Mouse (Mus musculus) erythroblast, embryonic 14.5 days (primary cell): Measurements from ENCODE around the gene Hmgcl. TPM values are rescaled to one million over a fixed set of nuclear protein-coding genes. Genes with fewer than 3 reads are reported as not detected.

Source experiments
- H3K27me3 ChIP-seq: 2 replicates; pipeline ENCODE4 v1.6.1; 2012; ENCODE audit warnings: inconsistent platforms; ENCODE audit not compliant: control insufficient read depth
- H3K36me3 ChIP-seq: 2 replicates; pipeline ENCODE4 v1.6.1; 2012; ENCODE audit warnings: mild to moderate bottlenecking, inconsistent platforms; ENCODE audit not compliant: control insufficient read depth
- H3K4me1 ChIP-seq: 2 replicates; pipeline ENCODE4 v1.6.1; 2012; ENCODE audit warnings: inconsistent platforms; ENCODE audit not compliant: control insufficient read depth
- H3K4me3 ChIP-seq: replicated peaks from 2 replicates; pipeline ENCODE3; 2012; ENCODE audit warnings: moderate library complexity, mild to moderate bottlenecking, inconsistent platforms
- H3K9me3 ChIP-seq: 2 replicates; pipeline ENCODE4 v1.6.1; 2012; ENCODE audit warnings: low read length, inconsistent platforms, mixed read lengths; ENCODE audit not compliant: control insufficient read depth
- GATA1 ChIP-seq: IDR thresholded peaks from 2 replicates; pipeline ENCODE4 v1.6.1; 2012; ENCODE audit warnings: low read length, inconsistent platforms, mixed read lengths
- TAL1 ChIP-seq: IDR thresholded peaks from 3 replicates; pipeline ENCODE4 v1.6.1; 2012; ENCODE audit warnings: low read length, inconsistent platforms, mixed read lengths
- polyA plus RNA-seq: library from polyadenylated mRNA; stranded (reverse); fragments of >175 nt; gene quantifications from 2 replicates; pipeline ENCODE4 v1.2.3, GENCODE M21; 2012

Gene Hmgcl
- polyA plus RNA-seq, 1 experiment: 4.9 TPM

GRCm38 (mm10) chr4:135912164-135912563, 34.1 kb upstream of the Hmgcl start:
- Histone ChIP-seq H3K4me3 (no peak overlapping the region), H3K4me1 (peaks cover 41% of the 10 kb centered on the region)
- no peak for TF ChIP-seq TAL1
- TF ChIP-seq GATA1: no peak

GRCm38 (mm10) chr4:135912835-135913234, 33.4 kb upstream of the Hmgcl start:
- H3K9me3 ChIP-seq: no peaks in the 10 kb centered on the region
- no peak for TF ChIP-seq TAL1
- TF ChIP-seq GATA1: no peak
- no peaks in the 10 kb centered on the region for H3K27me3 ChIP-seq
- peaks cover 8% of the 10 kb centered on the region for H3K36me3 ChIP-seq
- no peak overlapping the region for H3K4me3 ChIP-seq
- peaks cover 38% of the 10 kb centered on the region for H3K4me1 ChIP-seq

More at GRCm38 (mm10) chr4:135912164-135912563, 34.1 kb upstream of the Hmgcl start:
- peaks cover 6% of the 10 kb centered on the region for H3K36me3 ChIP-seq
- no peaks in the 10 kb centered on the region for H3K27me3 ChIP-seq
- H3K9me3 ChIP-seq: no peaks in the 10 kb centered on the region

- no peak for TF ChIP-seq TAL1
- TF ChIP-seq GATA1: no peak
- Histone ChIP-seq H3K4me3 (no peak overlapping the region), H3K36me3 (peaks cover 8% of the 10 kb centered on the region), H3K4me1 (peaks cover 37% of the 10 kb centered on the region), H3K9me3 (no peaks in the 10 kb centered on the region), H3K27me3 (no peaks in the 10 kb centered on the region)
These were observed 32.8 kb upstream of the Hmgcl start for GRCm38 (mm10) chr4:135913433-135913832.

GRCm38 (mm10) chr4:135918635-135919279, 27.5 kb upstream of the Hmgcl start:
- no peak overlapping the region for H3K4me3 ChIP-seq
- no peaks in the 10 kb centered on the region for H3K27me3 ChIP-seq
- no peak for TF ChIP-seq GATA1
- H3K9me3 ChIP-seq: no peaks in the 10 kb centered on the region; the same call in 1 of the 2 replicates
- H3K36me3 ChIP-seq: peaks cover 19% of the 10 kb centered on the region
- peaks cover 19% of the 10 kb centered on the region for H3K4me1 ChIP-seq

DNA sequence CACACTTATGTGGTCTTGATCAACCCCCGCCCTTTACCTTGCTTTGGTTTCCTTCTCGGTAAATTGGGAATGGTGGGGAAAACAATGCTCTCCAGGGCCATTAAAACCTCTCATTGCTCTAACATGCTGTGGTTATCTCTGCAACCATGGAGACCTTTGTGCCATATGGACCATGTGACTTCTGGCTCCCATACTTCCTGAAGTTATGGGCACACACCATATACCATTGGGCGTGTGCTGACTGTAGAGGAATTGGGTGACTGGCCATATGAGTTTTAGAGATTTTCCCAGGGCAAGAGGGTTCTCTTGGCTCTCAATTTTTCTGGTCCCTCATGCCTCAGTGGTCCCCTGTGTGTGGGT, 27.0 kb upstream of the Hmgcl start:
- Histone ChIP-seq H3K9me3 (no peaks in the 10 kb centered on the region; the same call in 1 of the 2 replicates), H3K4me1 (peaks cover 17% of the 10 kb centered on the region), H3K4me3 (no peak overlapping the region), H3K36me3 (peaks cover 21% of the 10 kb centered on the region), H3K27me3 (no peaks in the 10 kb centered on the region)
- no peak for TF ChIP-seq TAL1
- TF ChIP-seq GATA1: no peak

- Histone ChIP-seq H3K9me3 (no peaks in the 10 kb centered on the region; the same call in 1 of the 2 replicates), H3K27me3 (no peaks in the 10 kb centered on the region), H3K4me3 (peak within 1 kb of the TSS; percentile 73), H3K4me1 (peaks cover 17% of the 10 kb centered on the region), H3K36me3 (peaks cover 31% of the 10 kb centered on the region)
- TF ChIP-seq TAL1 (no peak), GATA1 (no peak)
These were observed 25.7 kb upstream of the Hmgcl start, which contains the start of gene Fuca1 for GRCm38 (mm10) chr4:135920304-135921241. TSS of gene Fuca1 (plus strand) at chr4:135920735.

GRCm38 (mm10) chr4:135921257-135922120, 24.8 kb upstream of the Hmgcl start:
- Histone ChIP-seq H3K36me3 (peaks cover 40% of the 10 kb centered on the region), H3K4me1 (peaks cover 26% of the 10 kb centered on the region), H3K4me3 (peak overlapping the region; percentile 73), H3K27me3 (no peaks in the 10 kb centered on the region), H3K9me3 (no peaks in the 10 kb centered on the region; the same call in 1 of the 2 replicates)
- TF ChIP-seq GATA1 (no peak), TAL1 (no peak)

GRCm38 (mm10) chr4:135922190-135922589, 24.1 kb upstream of the Hmgcl start:
- H3K36me3 ChIP-seq: peaks cover 36% of the 10 kb centered on the region
- H3K4me3 ChIP-seq: peak overlapping the region; percentile 73
- no peaks in the 10 kb centered on the region; the same call in 1 of the 2 replicates for H3K9me3 ChIP-seq
- H3K4me1 ChIP-seq: peaks cover 32% of the 10 kb centered on the region
- TF ChIP-seq TAL1 (no peak), GATA1 (no peak)
- no peaks in the 10 kb centered on the region for H3K27me3 ChIP-seq

GRCm38 (mm10) chr4:135924418-135924817, 21.8 kb upstream of the Hmgcl start:
- Histone ChIP-seq H3K36me3 (peaks cover 37% of the 10 kb centered on the region), H3K4me3 (no peak overlapping the region), H3K4me1 (peaks cover 32% of the 10 kb centered on the region), H3K9me3 (no peaks in the 10 kb centered on the region; the same call in 1 of the 2 replicates), H3K27me3 (no peaks in the 10 kb centered on the region)
- TF ChIP-seq TAL1 (no peak), GATA1 (no peak)
